Mouse (Mus musculus): ENCODE results near the gene Lmcd1. TPM values are rescaled to one million over a fixed set of nuclear protein-coding genes. Genes with fewer than 3 reads are reported as not detected.

Gene Lmcd1
- polyA plus RNA-seq, 1 experiment from 2014 or later: 9.1 TPM

Other genes starting within 250 kb of the Lmcd1 start
- gene Ssu2, start 114.3 kb downstream of the Lmcd1 start, polyA plus RNA-seq (2015; fragmentation: Nextera tagmentation; extraction: Ambion mirVana): 0.16 TPM in 1 of 2 replicates, not detected in the other
- 0.16 TPM in 1 of 2 replicates, not detected in the other for gene Cav3, start 185.7 kb downstream of the Lmcd1 start, polyA plus RNA-seq (2015; fragmentation: Nextera tagmentation; extraction: Ambion mirVana)
- gene Oxtr, start 216.2 kb downstream of the Lmcd1 start, polyA plus RNA-seq (2015; fragmentation: Nextera tagmentation; extraction: Ambion mirVana): 1.6 and 2.3 TPM in 2 replicates